Mouse (Mus musculus) embryonic facial prominence, embryonic 14.5 days (tissue): Measurements from ENCODE around the gene Krt16. TPM values are rescaled to one million over a fixed set of nuclear protein-coding genes. Genes with fewer than 3 reads are reported as not detected.

Source experiments
- ATAC-seq: fragments of 200-750 bp; cut with Nextera tagmentation; 2 replicates; pipeline ENCODE4 v1.8.0; 2017; ENCODE audit warnings: low read depth, moderate number of reproducible peaks, moderate TSS enrichment
- DNase-seq: peaks from one replicate; pipeline ENCODE4 v3.0.0-alpha.2; 2015; ENCODE audit warnings: low spot score
- H3K27ac ChIP-seq: fragments of 300-500 bp; sonication (generic); replicated peaks from 2 replicates; pipeline ENCODE4 v1.5.1; 2014; ENCODE audit warnings: low read depth, mild to moderate bottlenecking, low read length, moderate library complexity
- H3K27me3 ChIP-seq: fragments of 300-500 bp; sonication (generic); replicated peaks from 2 replicates; pipeline ENCODE4 v1.6.1; 2014; ENCODE audit warnings: low read length; ENCODE audit not compliant: control insufficient read depth, insufficient read depth
- H3K36me3 ChIP-seq: fragments of 300-500 bp; sonication (generic); 2 replicates; pipeline ENCODE4 v1.6.1; 2014; ENCODE audit warnings: low read length, mixed read lengths; ENCODE audit not compliant: control insufficient read depth, insufficient read depth
- H3K4me1 ChIP-seq: fragments of 300-500 bp; sonication (generic); 2 replicates; pipeline ENCODE4 v1.6.1; 2014; ENCODE audit warnings: antibody characterized with exemption, low read length; ENCODE audit not compliant: control insufficient read depth, insufficient read depth
- H3K4me2 ChIP-seq: fragments of 300-500 bp; sonication (generic); 2 replicates; pipeline ENCODE4 v1.6.1; 2014; ENCODE audit warnings: low read depth, mild to moderate bottlenecking, low read length, moderate library complexity, mixed read lengths
- H3K4me3 ChIP-seq: fragments of 300-500 bp; sonication (generic); 2 replicates; pipeline ENCODE4 v1.5.1; 2014; ENCODE audit warnings: low read depth, mild to moderate bottlenecking, low read length
- H3K9ac ChIP-seq: fragments of 300-500 bp; sonication (generic); 2 replicates; pipeline ENCODE4 v1.6.1; 2014; ENCODE audit warnings: low read depth, mild to moderate bottlenecking, low read length, moderate library complexity, mixed read lengths
- H3K9me3 ChIP-seq: fragments of 300-500 bp; sonication (generic); 2 replicates; pipeline ENCODE4 v1.6.1; 2016; ENCODE audit warnings: low read length; ENCODE audit not compliant: control insufficient read depth
- WGBS: fragments of 180-500 bp; shearing (Covaris S2); extraction: QIAGEN DNeasy Blood & Tissue Kit; methylation state at CpG from one replicate; pipeline ENCODE4 v1.1.7; 2014; 5-methylcytosine and 5-hydroxymethylcytosine counted together
- polyA plus RNA-seq: library from polyadenylated mRNA; unstranded; fragments of >200 nt; fragmentation: Nextera tagmentation; extraction: Ambion mirVana; gene quantifications from 2 replicates; pipeline ENCODE4 v1.2.1, GENCODE M21; 2014

Krt16 gene
- polyA plus RNA-seq, 1 experiment from 2014 or later = 1.8 TPM

DNA sequence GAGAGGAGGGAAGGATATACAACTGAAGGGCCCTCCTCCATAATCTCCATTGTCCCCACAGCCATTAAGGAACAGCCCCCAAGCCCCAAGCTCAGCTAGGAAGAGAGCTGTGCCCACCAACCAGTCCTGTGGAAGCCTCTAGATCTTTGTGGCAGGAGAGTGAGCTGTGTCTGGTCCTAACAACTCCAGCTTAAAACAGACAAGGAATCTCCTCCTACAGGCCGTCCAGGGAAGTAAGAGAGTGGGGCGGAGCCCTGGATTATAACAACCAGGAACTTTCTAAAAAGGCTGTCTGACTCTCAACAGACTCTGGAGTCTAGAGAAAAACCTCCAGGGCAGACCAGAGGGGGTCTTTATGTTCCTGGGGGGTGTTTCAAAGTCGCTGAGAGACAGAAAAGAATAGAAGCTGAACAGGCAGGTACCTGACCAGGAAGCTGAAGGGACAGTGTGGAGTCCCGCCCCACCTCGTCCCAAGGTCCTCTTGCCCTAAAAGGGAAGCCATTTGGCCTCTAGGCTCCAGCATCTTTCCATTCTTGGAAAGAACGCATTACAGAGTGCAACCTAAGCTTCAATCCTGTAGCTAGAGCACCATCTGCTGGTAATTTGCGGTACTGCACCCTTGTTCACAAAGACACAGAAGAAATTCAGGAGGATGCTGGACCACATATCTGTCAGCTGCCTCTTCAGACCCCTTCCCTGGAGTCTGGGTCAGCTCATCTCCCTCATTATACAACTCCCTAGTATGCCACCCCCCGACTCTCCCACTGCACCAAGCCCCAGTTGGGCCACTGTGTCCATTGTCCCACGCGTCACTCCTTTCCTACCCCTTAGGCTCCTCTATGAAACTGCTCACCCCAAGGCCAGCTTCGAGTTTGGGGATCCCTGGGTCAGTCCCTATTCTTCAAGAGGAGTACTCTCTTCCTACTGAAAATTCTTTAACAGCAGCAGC, 33.2 kb upstream of the Krt16 start:
- ATAC-seq (0 out of 2 replicates have a peak, but pooled peaks have one; percentile 19), DNase-seq (peak; percentile 84)
- Histone ChIP-seq H3K27ac (no peak overlapping the region), H3K4me2 (no peak overlapping the region), H3K9me3 (no peaks in the 10 kb centered on the region), H3K27me3 (no peaks in the 10 kb centered on the region), H3K4me3 (no peak overlapping the region), H3K4me1 (no peaks in the 10 kb centered on the region), H3K36me3 (no peaks in the 10 kb centered on the region), H3K9ac (no peak overlapping the region)
- WGBS = 19% methylated on average over 11 of the region's 11 CpGs

DNA sequence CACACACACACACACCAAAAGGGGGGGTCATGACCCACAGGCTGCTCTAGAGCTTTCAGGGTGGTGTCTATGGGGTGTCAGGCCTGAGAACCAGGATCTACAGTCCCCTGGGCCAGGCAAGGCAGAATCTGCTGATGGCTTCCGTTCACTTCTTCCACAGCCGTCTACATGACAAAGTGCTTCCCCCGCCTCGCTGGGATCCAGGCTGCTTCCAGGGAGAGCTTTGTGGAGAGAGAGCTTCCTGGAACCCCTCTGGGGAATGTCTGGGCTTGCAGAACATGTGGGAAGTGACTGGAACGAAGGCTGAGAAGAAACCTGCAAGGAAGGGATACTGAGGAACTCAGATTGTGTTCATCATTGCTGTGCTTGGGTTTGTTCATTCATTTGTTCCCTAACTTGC, 30.1 kb upstream of the Krt16 start:
- peaks cover 4% of the 10 kb centered on the region; the same call in 1 of the 2 replicates for H3K4me1 ChIP-seq
- H3K9ac ChIP-seq = no peak overlapping the region
- no peaks in the 10 kb centered on the region for H3K27me3 ChIP-seq
- no peak overlapping the region for H3K4me2 ChIP-seq
- H3K27ac ChIP-seq = no peak overlapping the region
- 47% methylated on average over 5 of the region's 5 CpGs for WGBS
- ATAC-seq (no peak), DNase-seq (no peak)
- no peaks in the 10 kb centered on the region for H3K9me3 ChIP-seq
- no peak overlapping the region for H3K4me3 ChIP-seq
- H3K36me3 ChIP-seq = no peaks in the 10 kb centered on the region

DNA sequence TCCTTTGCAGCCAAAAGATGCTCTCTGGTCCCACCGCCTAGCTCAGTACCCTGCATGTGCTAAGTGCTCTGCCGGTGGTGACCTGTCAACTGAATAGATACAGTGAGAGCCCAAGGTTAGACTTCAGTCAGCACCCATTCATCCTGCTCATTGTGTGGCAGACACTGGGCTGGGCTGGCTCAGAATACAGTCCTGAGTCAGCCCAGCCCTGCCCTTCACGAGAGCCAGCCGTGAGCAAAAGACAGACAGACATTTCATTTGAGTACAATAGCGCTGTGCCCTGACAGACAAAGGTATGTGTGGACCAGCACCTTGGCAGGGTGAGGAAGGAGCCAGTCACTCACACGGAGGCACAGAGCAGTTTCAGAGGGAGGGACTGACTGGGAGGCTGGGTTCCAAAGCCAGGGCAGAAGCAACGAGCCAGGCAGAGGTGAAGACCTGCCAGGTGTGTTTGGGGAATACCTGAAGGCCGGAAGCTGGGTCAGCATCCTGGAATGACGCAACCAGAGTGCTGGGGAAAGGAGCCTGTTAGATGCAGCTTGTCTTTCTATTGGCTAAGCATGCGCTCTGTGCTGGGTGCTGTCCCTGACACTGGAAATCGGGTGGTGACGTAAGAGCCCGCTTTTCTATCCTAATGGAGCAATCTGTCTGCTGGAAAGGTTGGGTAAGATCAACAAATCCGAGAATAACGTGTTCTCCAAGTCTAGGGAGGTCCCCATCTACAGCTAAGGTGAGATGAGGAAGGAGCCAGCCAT, 29.2 kb upstream of the Krt16 start:
- no peak overlapping the region for H3K4me3 ChIP-seq
- no peaks in the 10 kb centered on the region for H3K27me3 ChIP-seq
- H3K27ac ChIP-seq = no peak overlapping the region
- ATAC-seq (no peak), DNase-seq (no peak)
- no peaks in the 10 kb centered on the region for H3K36me3 ChIP-seq
- no peak overlapping the region for H3K4me2 ChIP-seq
- no peaks in the 10 kb centered on the region for H3K9me3 ChIP-seq
- WGBS = 66% methylated on average over 15 of the region's 15 CpGs
- no peak overlapping the region for H3K9ac ChIP-seq
- H3K4me1 ChIP-seq = peaks cover 5% of the 10 kb centered on the region; the same call in 1 of the 2 replicates

DNA sequence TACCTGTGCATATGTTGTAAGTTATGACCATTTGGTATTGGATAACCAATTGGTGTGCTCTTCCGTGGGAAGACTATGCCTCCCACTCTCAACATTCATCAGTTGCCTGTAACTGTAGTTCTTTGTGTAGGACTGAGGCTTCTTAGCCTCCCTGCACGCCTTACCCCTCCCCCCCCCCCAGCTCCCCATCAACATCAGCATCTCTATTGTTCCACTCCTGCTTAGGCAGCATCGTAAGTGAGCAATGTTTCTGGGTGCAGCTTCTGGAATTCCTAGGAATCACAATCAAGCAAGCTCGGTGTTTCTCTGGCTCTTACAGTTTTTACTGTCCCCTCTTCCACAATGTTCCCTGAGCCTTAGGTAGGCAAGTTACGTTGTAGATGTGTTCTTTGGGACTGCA, 26.8 kb upstream of the Krt16 start:
- no peaks in the 10 kb centered on the region for H3K36me3 ChIP-seq
- no peaks in the 10 kb centered on the region for H3K27me3 ChIP-seq
- H3K9ac ChIP-seq = no peak overlapping the region
- H3K4me2 ChIP-seq = no peak overlapping the region
- 40% methylated on average over 5 of the region's 5 CpGs for whole genome bisulfite sequencing
- H3K4me3 ChIP-seq = no peak overlapping the region
- H3K9me3 ChIP-seq = no peaks in the 10 kb centered on the region
- no peak overlapping the region for H3K27ac ChIP-seq
- no peak for DNase-seq
- H3K4me1 ChIP-seq = peaks cover 5% of the 10 kb centered on the region; the same call in 1 of the 2 replicates
- no peak for ATAC-seq

DNA sequence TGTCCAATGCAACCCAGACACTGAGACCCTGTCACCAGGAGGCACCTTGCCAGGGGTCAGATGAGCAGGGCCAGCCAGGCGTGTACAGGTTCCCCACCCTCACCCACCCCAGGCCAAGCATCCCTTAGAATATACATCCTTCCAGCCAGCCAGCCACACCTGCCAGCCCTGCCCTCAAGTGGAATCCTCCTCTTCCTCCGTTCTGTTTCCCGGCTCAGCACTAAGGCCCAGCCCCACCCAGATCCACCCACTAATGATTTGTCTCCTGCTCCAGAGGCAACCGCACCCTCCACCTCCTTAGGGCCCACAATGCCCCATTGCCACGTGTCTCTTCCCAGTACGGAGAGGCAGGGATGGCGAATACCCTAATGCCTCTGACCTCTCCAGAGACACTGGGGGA, 26.0 kb upstream of the Krt16 start:
- Histone ChIP-seq H3K4me3 (no peak overlapping the region), H3K9ac (no peak overlapping the region), H3K36me3 (no peaks in the 10 kb centered on the region), H3K9me3 (no peaks in the 10 kb centered on the region), H3K27ac (no peak overlapping the region), H3K4me2 (no peak overlapping the region), H3K4me1 (peaks cover 5% of the 10 kb centered on the region; the same call in 1 of the 2 replicates), H3K27me3 (no peaks in the 10 kb centered on the region)
- WGBS = 63% methylated on average over 7 of the region's 7 CpGs
- DNase-seq = no peak
- ATAC-seq = no peak; the same call in 1 of the 2 replicates

DNA sequence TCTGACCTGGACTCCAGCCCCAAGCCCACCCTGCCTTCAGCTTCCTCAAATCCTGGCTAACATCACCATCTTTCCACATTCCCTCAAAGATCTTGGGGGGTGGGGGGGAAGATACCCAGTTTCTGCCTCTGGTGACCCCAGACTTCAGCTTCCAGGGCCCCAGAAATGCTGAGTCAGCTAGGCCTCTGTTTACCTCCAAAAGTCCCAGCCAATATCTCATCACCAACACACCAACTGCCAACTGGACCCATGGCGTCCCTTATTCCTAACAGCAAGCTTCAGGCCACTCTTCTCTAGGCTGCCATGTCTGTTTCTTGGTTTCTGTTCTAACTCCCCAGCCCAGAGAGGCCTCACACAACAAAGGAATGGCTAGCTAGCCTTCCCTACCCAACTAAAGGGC, 23.2 kb upstream of the Krt16 start:
- no peak for DNase-seq
- WGBS = 75% methylated on average over 1 of the region's 1 CpGs
- H3K9me3 ChIP-seq = no peaks in the 10 kb centered on the region
- H3K36me3 ChIP-seq = no peaks in the 10 kb centered on the region
- H3K9ac ChIP-seq = no peak overlapping the region
- no peak overlapping the region for H3K4me3 ChIP-seq
- H3K27ac ChIP-seq = no peak overlapping the region
- H3K27me3 ChIP-seq = no peaks in the 10 kb centered on the region
- peaks cover 5% of the 10 kb centered on the region; the same call in 1 of the 2 replicates for H3K4me1 ChIP-seq
- no peak for ATAC-seq
- H3K4me2 ChIP-seq = no peak overlapping the region

DNA sequence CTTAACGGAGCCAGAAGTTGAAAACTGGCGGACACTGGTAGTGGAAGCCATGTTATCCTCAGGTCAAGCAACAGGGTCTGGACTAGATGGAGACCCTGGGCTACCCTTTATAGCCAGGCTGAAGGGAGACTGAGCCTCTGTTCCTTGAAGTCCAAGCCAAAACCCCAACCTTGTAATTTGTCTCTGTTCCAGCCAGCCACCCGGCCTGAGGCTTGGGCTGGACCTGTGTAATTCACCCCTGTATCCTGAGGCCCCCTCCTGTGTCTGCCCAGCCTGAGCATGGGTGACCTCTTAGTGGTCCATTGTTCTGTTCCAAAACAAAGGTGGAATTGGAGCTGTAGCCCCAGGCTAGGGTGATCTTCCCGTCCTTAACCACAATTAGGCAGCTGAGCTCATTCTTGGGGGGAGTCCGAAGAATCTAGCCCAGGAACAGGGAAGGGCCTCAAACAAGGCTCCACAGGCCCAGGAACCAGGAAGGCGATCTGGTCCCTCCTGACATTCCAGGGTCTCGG, 21.2 kb upstream of the Krt16 start, which contains the start of gene Krt42:
Krt42 (minus strand) TSS at position 51 of the 512 bp plus-strand sequence.
- no peaks in the 10 kb centered on the region for H3K9me3 ChIP-seq

More for the DNA sequence above, 21.2 kb upstream of the Krt16 start, which contains the start of gene Krt42:
- Histone ChIP-seq H3K4me1 (peaks cover 5% of the 10 kb centered on the region; the same call in 1 of the 2 replicates), H3K9ac (no peak within 1 kb of the TSS), H3K36me3 (no peaks in the 10 kb centered on the region), H3K4me2 (no peak within 1 kb of the TSS), H3K27me3 (no peaks in the 10 kb centered on the region), H3K27ac (no peak within 1 kb of the TSS), H3K4me3 (no peak within 1 kb of the TSS)
- DNase-seq (no peak), ATAC-seq (no peak)
- 71% methylated on average over 7 of the region's 7 CpGs for WGBS
